Mouse (Mus musculus) left cerebral cortex, postnatal 14 days (tissue): Measurements from ENCODE around the gene Olfr352. TPM values are rescaled to one million over a fixed set of nuclear protein-coding genes. Genes with fewer than 3 reads are reported as not detected.

Experiments used
- DNase-seq, 2 experiments: peaks; one replicate each; pipeline ENCODE4 v3.0.0; 2021 to 2022; ENCODE audit warnings: low spot score in 2 of 2, mixed read lengths in 1 of 2
- intact Hi-C: fragments of 180-260 bp; cut with DNase I; formaldehyde crosslinking; loops from one replicate; pipeline ENCODE4 v1.15.1; 2025
- long read RNA-seq, 2 experiments: library from polyadenylated mRNA; stranded (forward); transcript quantifications; one replicate each; pipeline ENCODE4 v2.0.0; 2021
- total RNA-seq, 2 experiments: library from RNA; stranded (reverse); gene quantifications; 2 replicates each; pipeline ENCODE4 v1.2.3; 2021

The Olfr352 gene
- total RNA-seq, result not detected
- long read RNA-seq, experiment 1, result 0 reads
- long read RNA-seq, experiment 2, result 0 reads

- no peak for DNase-seq
- intact Hi-C loops, result no loop called here
Measured at GRCm38 (mm10) chr2:36868160-36868559, at the start of gene Olfr352. Gene Olfr352, plus strand, starts transcription at chr2:36868460.

- intact Hi-C loops, result no loop called here
- no peak for DNase-seq
Measured at GRCm38 (mm10) chr2:36846010-36846409, 22.2 kb upstream of the Olfr352 start, which contains the start of gene Olfr350. Gene Olfr350, plus strand, starts transcription at chr2:36846310.

GRCm38 (mm10) chr2:36862560-36862959 is 5.7 kb upstream of the Olfr352 start, which contains the start of gene Olfr351:
Gene Olfr351, minus strand, starts transcription at chr2:36862660.
- DNase-seq, result no peak
- intact Hi-C loops, result no loop called here

- intact Hi-C loops, result no loop called here
- no peak for DNase-seq
Measured at GRCm38 (mm10) chr2:36892836-36893235, 24.6 kb downstream of the Olfr352 start, which contains the start of gene Olfr353. Gene Olfr353, minus strand, starts transcription at chr2:36892936.

GRCm38 (mm10) chr2:36897114-36897513 is 28.9 kb downstream of the Olfr352 start:
- intact Hi-C loops, result no loop called here
- DNase-seq, result no peak

- intact Hi-C loops, result no loop called here
- DNase-seq, result no peak
Measured at GRCm38 (mm10) chr2:36905380-36905779, 37.1 kb downstream of the Olfr352 start, which contains the start of gene Olfr354. Gene Olfr354, plus strand, starts transcription at chr2:36905680.

Other genes starting within 250 kb of the Olfr352 start
- gene Olfr345, start 228.4 kb upstream of the Olfr352 start, total RNA-seq, result not detected
- not detected for gene Olfr346, start 182.7 kb upstream of the Olfr352 start, total RNA-seq
- gene Olfr347, start 136.6 kb upstream of the Olfr352 start, total RNA-seq, result not detected
- gene Olfr348, start 84.2 kb upstream of the Olfr352 start, total RNA-seq, result not detected
- not detected for gene Olfr50, start 77.9 kb upstream of the Olfr352 start, total RNA-seq
- gene Olfr3, start 51.4 kb upstream of the Olfr352 start, total RNA-seq, result not detected
- gene Olfr350, start 22.1 kb upstream of the Olfr352 start, total RNA-seq, result not detected
- gene Olfr351, start 5.8 kb upstream of the Olfr352 start, total RNA-seq, result not detected
- not detected for gene Olfr353, start 24.5 kb downstream of the Olfr352 start, total RNA-seq
- gene Olfr354, start 37.2 kb downstream of the Olfr352 start, total RNA-seq, result under 1 TPM in 1 of 2 experiments, not detected in 1; 0.04 TPM
- not detected for gene Olfr355, start 60.4 kb downstream of the Olfr352 start, total RNA-seq
- not detected for gene Olfr356, start 68.7 kb downstream of the Olfr352 start, total RNA-seq
- not detected for gene Olfr357, start 125.4 kb downstream of the Olfr352 start, total RNA-seq
- gene Olfr358, start 140.9 kb downstream of the Olfr352 start, total RNA-seq, result not detected
- gene Olfr360, start 197.3 kb downstream of the Olfr352 start, total RNA-seq, result not detected
- not detected for gene Olfr361, start 220.8 kb downstream of the Olfr352 start, total RNA-seq
- not detected for gene Olfr362, start 249.4 kb downstream of the Olfr352 start, total RNA-seq